Mouse (Mus musculus): ENCODE results near the gene Tmem120b. TPM values are rescaled to one million over a fixed set of nuclear protein-coding genes. Genes with fewer than 3 reads are reported as not detected.

Tmem120b gene
- polyA plus RNA-seq, 1 experiment = not detected

- 87% methylated on average over 10 of the region's 10 CpGs for WGBS
- no peak overlapping the region for H3K4me3 ChIP-seq (ENCODE audit: insufficient read depth, low read depth, low read length)
- peaks cover 16% of the 10 kb centered on the region for H3K4me1 ChIP-seq (ENCODE audit: control insufficient read depth, insufficient read depth, low read length)
- TF ChIP-seq POLR2A (IDR thresholded peaks at IDR 0.05; ENCODE audit: insufficient read depth, low read depth, low read length) = no peak
- TF ChIP-seq CTCF (IDR thresholded peaks at IDR 0.05; ENCODE audit: insufficient read depth, low read depth, low read length) = no peak
- H3K27ac ChIP-seq (ENCODE audit: insufficient read depth, low read depth, low read length) = no peak overlapping the region
These were observed 98.2 kb downstream of the Tmem120b start for GRCm38 (mm10) chr5:123166437-123166836.

Other genes with a start within 250 kb of the Tmem120b start
- not detected in 2 replicates for gene Anapc5, start 247.1 kb upstream of the Tmem120b start, polyA plus RNA-seq (2012; ENCODE audit: insufficient read depth, insufficient read length, low replicate concordance, missing spikeins)
- gene Rnf34, start 218.4 kb upstream of the Tmem120b start, polyA plus RNA-seq (2012; ENCODE audit: insufficient read depth, insufficient read length, low replicate concordance, missing spikeins) = not detected in 2 replicates
- gene Kdm2b, start 78.6 kb upstream of the Tmem120b start, polyA plus RNA-seq (2012; ENCODE audit: insufficient read depth, insufficient read length, low replicate concordance, missing spikeins) = 114 TPM in 1 of 2 replicates, not detected in the other
- gene Orai1, start 53.3 kb upstream of the Tmem120b start, polyA plus RNA-seq (2012; ENCODE audit: insufficient read depth, insufficient read length, low replicate concordance, missing spikeins) = not detected in 2 replicates
- not detected in 2 replicates for gene Morn3, start 21.4 kb upstream of the Tmem120b start, polyA plus RNA-seq (2012; ENCODE audit: insufficient read depth, insufficient read length, low replicate concordance, missing spikeins)
- gene Rhof, start 64.3 kb downstream of the Tmem120b start, polyA plus RNA-seq (2012; ENCODE audit: insufficient read depth, insufficient read length, low replicate concordance, missing spikeins) = not detected in 2 replicates
- not detected in 2 replicates for gene Setd1b, start 73.8 kb downstream of the Tmem120b start, polyA plus RNA-seq (2012; ENCODE audit: insufficient read depth, insufficient read length, low replicate concordance, missing spikeins)
- not detected in 2 replicates for gene Psmd9, start 101.0 kb downstream of the Tmem120b start, polyA plus RNA-seq (2012; ENCODE audit: insufficient read depth, insufficient read length, low replicate concordance, missing spikeins)
- gene Hpd, start 114.3 kb downstream of the Tmem120b start, polyA plus RNA-seq (2012; ENCODE audit: insufficient read depth, insufficient read length, low replicate concordance, missing spikeins) = not detected in 2 replicates
- not detected in 2 replicates for gene Wdr66, start 183.7 kb downstream of the Tmem120b start, polyA plus RNA-seq (2012; ENCODE audit: insufficient read depth, insufficient read length, low replicate concordance, missing spikeins)

All from olfactory bulb, adult 2 months (tissue).